Mouse (Mus musculus) forebrain, embryonic 16.5 days (tissue): ENCODE data around the gene Fstl4. TPM values are rescaled to one million over a fixed set of nuclear protein-coding genes. Genes with fewer than 3 reads are reported as not detected.
"Not testable (repeated sequence)": the region's sequence is repeated elsewhere in the genome, so short reads cannot be mapped to it uniquely, and the experiment has no call there.

Experiments used
- ATAC-seq: fragments of 200-750 bp; cut with Nextera tagmentation; 2 replicates; pipeline ENCODE4 v1.8.0; 2017; ENCODE audit warnings: mild to moderate bottlenecking, moderate library complexity
- H3K27ac ChIP-seq: fragments of 300-500 bp; sonication (generic); 2 replicates; pipeline ENCODE4 v1.5.1; 2014; ENCODE audit warnings: low read length, control low read depth
- H3K27me3 ChIP-seq: fragments of 300-500 bp; sonication (generic); replicated peaks from 2 replicates; pipeline ENCODE4 v1.6.1; 2014; ENCODE audit warnings: low read length; ENCODE audit not compliant: control insufficient read depth, insufficient read depth
- H3K36me3 ChIP-seq: fragments of 300-500 bp; sonication (generic); 2 replicates; pipeline ENCODE4 v1.6.1; 2014; ENCODE audit not compliant: control insufficient read depth, insufficient read depth
- H3K4me1 ChIP-seq: fragments of 300-500 bp; sonication (generic); replicated peaks from 2 replicates; pipeline ENCODE4 v1.6.1; 2014; ENCODE audit warnings: low read length; ENCODE audit not compliant: control insufficient read depth, insufficient read depth
- H3K4me2 ChIP-seq: fragments of 300-500 bp; sonication (generic); 2 replicates; pipeline ENCODE4 v1.6.1; 2014; ENCODE audit warnings: mild to moderate bottlenecking, low read length, control low read depth
- H3K4me3 ChIP-seq: fragments of 300-500 bp; sonication (generic); replicated peaks from 2 replicates; pipeline ENCODE4 v1.5.1; 2014; ENCODE audit warnings: mild to moderate bottlenecking, low read length, control low read depth
- H3K9ac ChIP-seq: fragments of 300-500 bp; sonication (generic); replicated peaks from 2 replicates; pipeline ENCODE4 v1.6.1; 2014; ENCODE audit warnings: low read depth, low read length, control low read depth
- H3K9me3 ChIP-seq: fragments of 300-500 bp; sonication (generic); 2 replicates; pipeline ENCODE4 v1.6.1; 2016; ENCODE audit warnings: low read length; ENCODE audit not compliant: control insufficient read depth
- WGBS: fragments of 180-500 bp; shearing (Covaris S2); extraction: QIAGEN DNeasy Blood & Tissue Kit; methylation state at CpG from one replicate; pipeline ENCODE4 v1.1.7; 2014; 5-methylcytosine and 5-hydroxymethylcytosine counted together
- polyA plus RNA-seq: library from polyadenylated mRNA; unstranded; fragments of >200 nt; fragmentation: Nextera tagmentation; extraction: Ambion mirVana; gene quantifications from 2 replicates; pipeline ENCODE4 v1.2.1, GENCODE M21; 2015

The Fstl4 gene
- polyA plus RNA-seq, 1 experiment from 2014 or later: 6.4 TPM

GRCm38 (mm10) chr11:53157621-53158259, 393.3 kb downstream of the Fstl4 start:
- ATAC-seq: no peak

GRCm38 (mm10) chr11:53162385-53162784, 398.0 kb downstream of the Fstl4 start:
- no peaks in the 10 kb centered on the region for H3K27me3 ChIP-seq
- H3K4me1 ChIP-seq: no peaks in the 10 kb centered on the region
- no peak overlapping the region for H3K27ac ChIP-seq
- no peak overlapping the region for H3K4me3 ChIP-seq
- no peaks in the 10 kb centered on the region for H3K36me3 ChIP-seq
- H3K9ac ChIP-seq: no peak overlapping the region
- H3K9me3 ChIP-seq: no peaks in the 10 kb centered on the region
- WGBS: 85% methylated on average over 6 of the region's 6 CpGs
- no peak overlapping the region for H3K4me2 ChIP-seq
- no peak for ATAC-seq

More at GRCm38 (mm10) chr11:53157621-53158259, 393.3 kb downstream of the Fstl4 start:
- Histone ChIP-seq H3K36me3 (no peaks in the 10 kb centered on the region), H3K9ac (no peak overlapping the region), H3K27ac (no peak overlapping the region), H3K4me1 (no peaks in the 10 kb centered on the region), H3K4me2 (no peak overlapping the region), H3K27me3 (no peaks in the 10 kb centered on the region), H3K4me3 (no peak overlapping the region), H3K9me3 (no peaks in the 10 kb centered on the region)
- 77% methylated on average over 6 of the region's 6 CpGs for WGBS

GRCm38 (mm10) chr11:53166478-53166877, 402.0 kb downstream of the Fstl4 start:
- Histone ChIP-seq H3K9ac (no peak overlapping the region), H3K4me2 (no peak overlapping the region), H3K4me3 (no peak overlapping the region), H3K27me3 (no peaks in the 10 kb centered on the region), H3K4me1 (no peaks in the 10 kb centered on the region), H3K27ac (no peak overlapping the region), H3K36me3 (no peaks in the 10 kb centered on the region), H3K9me3 (no peaks in the 10 kb centered on the region)
- ATAC-seq: no peak
- 70% methylated on average over 2 of the region's 2 CpGs for WGBS

- Histone ChIP-seq H3K27me3 (no peaks in the 10 kb centered on the region), H3K4me2 (no peak overlapping the region), H3K4me3 (no peak overlapping the region), H3K36me3 (no peaks in the 10 kb centered on the region), H3K9ac (no peak overlapping the region), H3K4me1 (peaks cover 5% of the 10 kb centered on the region; the same call in 1 of the 2 replicates), H3K27ac (no peak overlapping the region), H3K9me3 (no peaks in the 10 kb centered on the region)
- no peak for ATAC-seq
- WGBS: 81% methylated on average over 13 of the region's 13 CpGs
Measured at GRCm38 (mm10) chr11:53182177-53182852, 417.9 kb downstream of the Fstl4 start.

GRCm38 (mm10) chr11:53182858-53183257, 418.4 kb downstream of the Fstl4 start:
- Histone ChIP-seq H3K36me3 (no peaks in the 10 kb centered on the region), H3K27ac (no peak overlapping the region), H3K9ac (no peak overlapping the region), H3K27me3 (no peaks in the 10 kb centered on the region), H3K4me2 (no peak overlapping the region), H3K4me3 (no peak overlapping the region), H3K4me1 (peaks cover 5% of the 10 kb centered on the region; the same call in 1 of the 2 replicates), H3K9me3 (no peaks in the 10 kb centered on the region)
- ATAC-seq: no peak
- 52% methylated on average over 4 of the region's 4 CpGs for WGBS

- Histone ChIP-seq H3K36me3 (no peaks in the 10 kb centered on the region), H3K9ac (no peak overlapping the region), H3K4me1 (peaks cover 7% of the 10 kb centered on the region; the same call in 1 of the 2 replicates), H3K27me3 (no peaks in the 10 kb centered on the region), H3K4me3 (no peak overlapping the region), H3K4me2 (no peak overlapping the region), H3K27ac (no peak overlapping the region), H3K9me3 (no peaks in the 10 kb centered on the region)
- WGBS: 92% methylated on average over 7 of the region's 7 CpGs
- ATAC-seq: no peak
Measured at GRCm38 (mm10) chr11:53184046-53184445, 419.6 kb downstream of the Fstl4 start.

GRCm38 (mm10) chr11:53184698-53185097, 420.3 kb downstream of the Fstl4 start:
- no peak overlapping the region for H3K4me3 ChIP-seq
- 69% methylated on average over 5 of the region's 5 CpGs for WGBS
- H3K36me3 ChIP-seq: no peaks in the 10 kb centered on the region
- no peak overlapping the region for H3K4me2 ChIP-seq
- no peaks in the 10 kb centered on the region for H3K9me3 ChIP-seq
- no peak overlapping the region for H3K9ac ChIP-seq
- H3K27me3 ChIP-seq: no peaks in the 10 kb centered on the region
- peaks cover 7% of the 10 kb centered on the region; the same call in 1 of the 2 replicates for H3K4me1 ChIP-seq
- no peak for ATAC-seq
- H3K27ac ChIP-seq: no peak overlapping the region

GRCm38 (mm10) chr11:53187427-53188140, 423.1 kb downstream of the Fstl4 start:
- no peak overlapping the region for H3K4me2 ChIP-seq
- no peaks in the 10 kb centered on the region for H3K9me3 ChIP-seq
- WGBS: 60% methylated on average over 5 of the region's 5 CpGs
- H3K36me3 ChIP-seq: no peaks in the 10 kb centered on the region
- H3K27me3 ChIP-seq: no peaks in the 10 kb centered on the region
- H3K4me1 ChIP-seq: peaks cover 6% of the 10 kb centered on the region; the same call in 1 of the 2 replicates
- no peak overlapping the region for H3K9ac ChIP-seq
- no peak overlapping the region for H3K4me3 ChIP-seq
- ATAC-seq: no peak
- H3K27ac ChIP-seq: no peak overlapping the region

GRCm38 (mm10) chr11:53196551-53196950, 432.1 kb downstream of the Fstl4 start:
- H3K4me2 ChIP-seq, H3K36me3 ChIP-seq, H3K27me3 ChIP-seq, H3K9ac ChIP-seq, ATAC-seq, H3K27ac ChIP-seq, H3K4me3 ChIP-seq, H3K9me3 ChIP-seq, H3K4me1 ChIP-seq: not testable (repeated sequence)
- WGBS: 96% methylated on average over 1 of the region's 1 CpGs
